Mouse (Mus musculus) MEL (cell line): ENCODE measurements around the gene Pax3. TPM values are rescaled to one million over a fixed set of nuclear protein-coding genes. Genes with fewer than 3 reads are reported as not detected.

Source experiments
- DNase-seq: peaks from one replicate; pipeline ENCODE4 v3.0.0; 2011; ENCODE audit warnings: low read depth, low spot score
- H3K27ac ChIP-seq: 2 replicates; pipeline ENCODE4 v1.5.1; 2012; ENCODE audit warnings: low read depth, mild to moderate bottlenecking, control low read depth, low read length, moderate library complexity; ENCODE audit not compliant: control insufficient read depth
- H3K27me3 ChIP-seq, 2 experiments: fragments of 150-350 bp in 1 of 2; sonication (generic) in 1 of 2; 2 replicates each; pipeline ENCODE4 v1.6.1; 2012; ENCODE audit warnings: low read length in 2 of 2, mild to moderate bottlenecking in 2 of 2, improper control_type of control experiment in 1 of 2, moderate library complexity in 1 of 2; ENCODE audit not compliant: insufficient read depth in 2 of 2, control insufficient read depth in 1 of 2
- H3K36me3 ChIP-seq, 2 experiments: 2 replicates each; pipeline ENCODE4 v1.6.1; 2012 to 2014; ENCODE audit warnings: low read length in 2 of 2, improper control_type of control experiment in 1 of 2, inconsistent platforms in 1 of 2, mild to moderate bottlenecking in 1 of 2; ENCODE audit not compliant: insufficient read depth in 2 of 2, control insufficient read depth in 1 of 2
- H3K4me1 ChIP-seq, 2 experiments: fragments of 150-350 bp in 1 of 2; sonication (generic) in 1 of 2; 2 replicates each; pipeline ENCODE4 v1.6.1; 2012; ENCODE audit warnings: low read length in 2 of 2, improper control_type of control experiment in 1 of 2, mild to moderate bottlenecking in 1 of 2; ENCODE audit not compliant: insufficient read depth in 2 of 2, control insufficient read depth in 1 of 2
- H3K4me3 ChIP-seq, 2 experiments: fragments of 150-350 bp in 1 of 2; sonication (generic) in 1 of 2; 2 replicates each; pipeline ENCODE4 v1.5.1; 2012; ENCODE audit warnings: low read depth in 2 of 2, low read length in 2 of 2, mild to moderate bottlenecking in 2 of 2, moderate library complexity in 2 of 2, control low read depth in 1 of 2, improper control_type of control experiment in 1 of 2; ENCODE audit not compliant: control insufficient read depth in 1 of 2, insufficient read depth in 1 of 2
- H3K79me2 ChIP-seq: 2 replicates; pipeline ENCODE4 v1.6.1; 2012; ENCODE audit warnings: mild to moderate bottlenecking, low read length, moderate library complexity; ENCODE audit not compliant: control insufficient read depth, poor library complexity, insufficient read depth
- H3K9ac ChIP-seq: 2 replicates; pipeline ENCODE4 v1.6.1; 2012; ENCODE audit warnings: low read depth, mild to moderate bottlenecking, control low read depth, low read length, moderate library complexity; ENCODE audit not compliant: control insufficient read depth, poor library complexity, severe bottlenecking
- H3K9me3 ChIP-seq: fragments of 150-350 bp; sonication (generic); replicated peaks from 2 replicates; pipeline ENCODE4 v1.6.1; 2012; ENCODE audit warnings: mild to moderate bottlenecking, low read length, improper control_type of control experiment, moderate library complexity; ENCODE audit not compliant: insufficient read depth
- BHLHE40 ChIP-seq: IDR thresholded peaks from 2 replicates; pipeline ENCODE4 v1.6.1; 2012; ENCODE audit warnings: low read depth, mild to moderate bottlenecking, inconsistent platforms, low read length, improper control_type of control experiment, borderline replicate concordance
- CHD1 ChIP-seq: IDR thresholded peaks from 2 replicates; pipeline ENCODE4 v1.6.1; 2012; ENCODE audit warnings: low read depth, mild to moderate bottlenecking, inconsistent platforms, low read length, improper control_type of control experiment
- CHD2 ChIP-seq: IDR thresholded peaks from 2 replicates; pipeline ENCODE4 v1.6.1; 2011; ENCODE audit warnings: low read length, improper control_type of control experiment
- ELF1 ChIP-seq: IDR thresholded peaks from 2 replicates; pipeline ENCODE4 v1.6.1; 2014; ENCODE audit warnings: low read depth, mild to moderate bottlenecking, inconsistent platforms, low read length, improper control_type of control experiment, moderate library complexity
- EP300 ChIP-seq, 2 experiments: IDR thresholded peaks; 2 replicates each; pipeline ENCODE4 v1.6.1; 2011; ENCODE audit warnings: improper control_type of control experiment in 2 of 2, low read length in 2 of 2, low read depth in 1 of 2, mild to moderate bottlenecking in 1 of 2
- GABPA ChIP-seq: IDR thresholded peaks from 2 replicates; pipeline ENCODE4 v1.6.1; 2012; ENCODE audit warnings: low read depth, mild to moderate bottlenecking, inconsistent platforms, low read length, improper control_type of control experiment, moderate library complexity
- GATA1 ChIP-seq: IDR thresholded peaks from 2 replicates; pipeline ENCODE4 v1.6.1; 2011; ENCODE audit warnings: low read depth, low read length, improper control_type of control experiment
- JUND ChIP-seq: IDR thresholded peaks from 2 replicates; pipeline ENCODE4 v1.6.1; 2011; ENCODE audit warnings: low read depth, mild to moderate bottlenecking, improper control_type of control experiment, low read length
- KAT2A ChIP-seq: conservative IDR thresholded peaks from 2 replicates; pipeline ENCODE4 v1.6.1; 2012; ENCODE audit warnings: low read depth, low read length, improper control_type of control experiment, inconsistent platforms
- MAFK ChIP-seq: IDR thresholded peaks from 2 replicates; pipeline ENCODE4 v1.6.1; 2011; ENCODE audit warnings: low read depth, mild to moderate bottlenecking, low read length, improper control_type of control experiment, borderline replicate concordance
- MAX ChIP-seq: IDR thresholded peaks from 2 replicates; pipeline ENCODE4 v1.6.1; 2011; ENCODE audit warnings: low read length, improper control_type of control experiment
- MAZ ChIP-seq: IDR thresholded peaks from 2 replicates; pipeline ENCODE4 v1.6.1; 2012; ENCODE audit warnings: low read depth, mild to moderate bottlenecking, inconsistent platforms, low read length, improper control_type of control experiment
- MEF2A ChIP-seq: IDR thresholded peaks from 2 replicates; pipeline ENCODE4 v1.6.1; 2014; ENCODE audit warnings: low read depth, mild to moderate bottlenecking, inconsistent platforms, low read length, improper control_type of control experiment; ENCODE audit not compliant: poor library complexity, insufficient replicate concordance, severe bottlenecking; ENCODE audit errors: extremely low read depth
- MYB ChIP-seq: IDR thresholded peaks from 2 replicates; pipeline ENCODE4 v1.6.1; 2011; ENCODE audit warnings: mild to moderate bottlenecking, low read depth, low read length, improper control_type of control experiment
- NELFE ChIP-seq: IDR thresholded peaks from 2 replicates; pipeline ENCODE4 v1.6.1; 2011; ENCODE audit warnings: low read depth, low read length, improper control_type of control experiment
- NRF1 ChIP-seq: IDR thresholded peaks from 2 replicates; pipeline ENCODE4 v1.6.1; 2014; ENCODE audit warnings: low read depth, mild to moderate bottlenecking, inconsistent platforms, low read length, improper control_type of control experiment, moderate library complexity; ENCODE audit not compliant: poor library complexity, insufficient read depth, severe bottlenecking
- POLR2A ChIP-seq, 2 experiments: IDR thresholded peaks; 2 replicates each; pipeline ENCODE4 v1.6.1; 2011 to 2012; ENCODE audit warnings: low read length in 2 of 2, mild to moderate bottlenecking in 2 of 2, control low read depth in 1 of 2, improper control_type of control experiment in 1 of 2, low read depth in 1 of 2, moderate library complexity in 1 of 2; ENCODE audit not compliant: control insufficient read depth in 1 of 2, insufficient read depth in 1 of 2, poor library complexity in 1 of 2
- RAD21 ChIP-seq: IDR thresholded peaks from 2 replicates; pipeline ENCODE4 v1.6.1; 2011; ENCODE audit warnings: mild to moderate bottlenecking, low read depth, low read length, improper control_type of control experiment
- SIN3A ChIP-seq: IDR thresholded peaks from 2 replicates; pipeline ENCODE4 v1.6.1; 2012; ENCODE audit warnings: low read length, improper control_type of control experiment, inconsistent platforms
- SMC3 ChIP-seq: IDR thresholded peaks from 2 replicates; pipeline ENCODE4 v1.6.1; 2011; ENCODE audit warnings: low read depth, low read length, improper control_type of control experiment
- TAL1 ChIP-seq: IDR thresholded peaks from 2 replicates; pipeline ENCODE4 v1.6.1; 2012; ENCODE audit warnings: mild to moderate bottlenecking, inconsistent platforms, low read length, moderate library complexity, mixed read lengths
- TBP ChIP-seq: IDR thresholded peaks from 2 replicates; pipeline ENCODE4 v1.8.0; 2011; ENCODE audit warnings: low read depth, low read length, improper control_type of control experiment
- TCF12 ChIP-seq: IDR thresholded peaks from 2 replicates; pipeline ENCODE4 v1.6.1; 2014; ENCODE audit warnings: low read depth, mild to moderate bottlenecking, inconsistent platforms, low read length, improper control_type of control experiment, moderate library complexity
- UBTF ChIP-seq: IDR thresholded peaks from 2 replicates; pipeline ENCODE4 v1.6.1; 2012; ENCODE audit warnings: low read depth, mild to moderate bottlenecking, inconsistent platforms, low read length, improper control_type of control experiment, moderate library complexity, borderline replicate concordance; ENCODE audit not compliant: insufficient read depth
- ZKSCAN1 ChIP-seq: IDR thresholded peaks from 2 replicates; pipeline ENCODE4 v1.6.1; 2012; ENCODE audit warnings: low read depth, mild to moderate bottlenecking, inconsistent platforms, low read length, improper control_type of control experiment, moderate library complexity
- ZMIZ1 ChIP-seq: IDR thresholded peaks from 2 replicates; pipeline ENCODE4 v1.6.1; 2012; ENCODE audit warnings: low read depth, mild to moderate bottlenecking, inconsistent platforms, low read length, improper control_type of control experiment, moderate library complexity
- ZNF384 ChIP-seq: IDR thresholded peaks from 2 replicates; pipeline ENCODE4 v1.6.1; 2012; ENCODE audit warnings: low read depth, mild to moderate bottlenecking, inconsistent platforms, low read length, improper control_type of control experiment
- polyA plus RNA-seq, 2 experiments: library from polyadenylated mRNA; stranded (reverse) in 1 of 2; unstranded in 1 of 2; fragments of >175 nt in 1 of 2; fragments of >200 nt in 1 of 2; gene quantifications; 2 replicates each; pipeline versions ENCODE4 v1.2.1 to v1.2.4; 2012; ENCODE audit warnings: low replicate concordance in 2 of 2, low read depth in 1 of 2; ENCODE audit not compliant: insufficient read length in 2 of 2, insufficient read depth in 1 of 2, missing spikeins in 1 of 2
- total RNA-seq: library from RNA; depleted of rRNA; stranded (reverse); fragments of 300-350 nt; gene quantifications from 2 replicates; pipeline ENCODE4 v1.2.3, GENCODE M21; 2012

Gene Pax3
- total and polyA plus RNA-seq, 3 experiments: not detected

- no peak for DNase-seq
- no peaks in the 10 kb centered on the region for H3K27me3 ChIP-seq
- no peaks in the 10 kb centered on the region for H3K36me3 ChIP-seq
- H3K9me3 ChIP-seq: no peaks in the 10 kb centered on the region
- H3K79me2 ChIP-seq: no peaks in the 10 kb centered on the region
- no peak overlapping the region for H3K9ac ChIP-seq
- H3K27ac ChIP-seq: no peak overlapping the region
- no peak overlapping the region for H3K4me3 ChIP-seq
- no peaks in the 10 kb centered on the region for H3K4me1 ChIP-seq
- TF ChIP-seq POLR2A (IDR thresholded peaks at IDR 0.05; ENCODE audit: control insufficient read depth in 1 of 2, insufficient read depth in 1 of 2, low read depth in 1 of 2, low read length in 2 of 2, poor library complexity in 1 of 2): no peak
- TF ChIP-seq ZMIZ1: no peak
- TF ChIP-seq ELF1: no peak
- TF ChIP-seq RAD21: no peak
- no peak for TF ChIP-seq NELFE
- TF ChIP-seq CHD2: no peak
- TF ChIP-seq TAL1: no peak
Observed at GRCm38 (mm10) chr1:78192217-78192735, 4.7 kb downstream of the Pax3 start.

- H3K4me1 ChIP-seq: no peaks in the 10 kb centered on the region
- no peaks in the 10 kb centered on the region for H3K27me3 ChIP-seq
Observed at GRCm38 (mm10) chr1:78191761-78192160, 5.2 kb downstream of the Pax3 start.

GRCm38 (mm10) chr1:78191331-78191730 is 5.6 kb downstream of the Pax3 start:
- no peaks in the 10 kb centered on the region for H3K4me1 ChIP-seq
- H3K9ac ChIP-seq: no peak overlapping the region
- no peaks in the 10 kb centered on the region for H3K36me3 ChIP-seq
- H3K9me3 ChIP-seq: no peaks in the 10 kb centered on the region
- TF ChIP-seq NELFE: no peak
- no peak for TF ChIP-seq ZNF384
- TF ChIP-seq TAL1: no peak
- TF ChIP-seq JUND: no peak
- no peak for TF ChIP-seq NRF1
- no peak for TF ChIP-seq SIN3A
- TF ChIP-seq, all 39 proteins: peak for 0
- no peak overlapping the region for H3K27ac ChIP-seq
- H3K27me3 ChIP-seq: no peaks in the 10 kb centered on the region
- no peak overlapping the region for H3K4me3 ChIP-seq
- no peak for DNase-seq
- H3K79me2 ChIP-seq: no peaks in the 10 kb centered on the region

More at GRCm38 (mm10) chr1:78191761-78192160, 5.2 kb downstream of the Pax3 start:
- Histone ChIP-seq H3K27ac (no peak overlapping the region), H3K9ac (no peak overlapping the region), H3K4me3 (no peak overlapping the region), H3K36me3 (no peaks in the 10 kb centered on the region), H3K79me2 (no peaks in the 10 kb centered on the region), H3K9me3 (no peaks in the 10 kb centered on the region)
- no peak for TF ChIP-seq GABPA
- TF ChIP-seq TBP: no peak
- no peak for TF ChIP-seq EP300 (IDR thresholded peaks at IDR 0.05; ENCODE audit: low read depth in 1 of 2, low read length in 2 of 2)
- TF ChIP-seq MAFK: no peak
- no peak for TF ChIP-seq MAZ
- no peak for TF ChIP-seq KAT2A
- no peak for TF ChIP-seq UBTF
- no peak for TF ChIP-seq BHLHE40
- no peak for TF ChIP-seq TCF12
- TF ChIP-seq MEF2A: no peak
- no peak for TF ChIP-seq MYB
- TF ChIP-seq MAX: no peak
- TF ChIP-seq RAD21: no peak
- TF ChIP-seq ZKSCAN1: no peak
- no peak for TF ChIP-seq POLR2A (IDR thresholded peaks at IDR 0.05; ENCODE audit: control insufficient read depth in 1 of 2, insufficient read depth in 1 of 2, low read depth in 1 of 2, low read length in 2 of 2, poor library complexity in 1 of 2)
- TF ChIP-seq SMC3: no peak
- no peak for TF ChIP-seq GATA1
- TF ChIP-seq NRF1: no peak
- TF ChIP-seq CHD2: no peak
- TF ChIP-seq CHD1: no peak
- no peak for DNase-seq
